Mouse (Mus musculus): ENCODE results near the gene Safb.

DNA sequence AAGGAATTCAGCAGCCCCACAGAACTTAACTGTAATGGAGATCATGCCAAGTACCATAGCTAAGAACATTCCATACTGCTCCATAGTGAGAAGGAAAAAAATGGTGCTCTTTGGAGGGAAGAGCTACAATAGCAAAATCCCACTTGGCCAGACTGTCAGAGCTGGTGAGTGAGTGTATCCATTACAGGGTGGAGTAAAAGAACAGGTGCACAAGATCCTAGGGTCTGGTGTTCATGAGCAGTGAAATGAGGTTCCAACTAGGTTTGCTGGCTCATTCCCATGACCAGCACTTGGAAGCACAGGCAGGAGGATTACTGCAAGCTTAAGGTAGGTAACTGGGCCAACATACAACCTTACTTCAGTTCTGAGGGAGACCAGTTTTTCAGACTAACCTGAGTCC lies 7.9 kb downstream of the Safb start:
- TF ChIP-seq CTCF (IDR thresholded peaks at IDR 0.05; ENCODE audit: low read depth, low read length) = no peak
- TF ChIP-seq GATA1 (IDR thresholded peaks at IDR 0.05; ENCODE audit: borderline replicate concordance, low read length) = no peak
- no peak for TF ChIP-seq TAL1 (conservative IDR thresholded peaks at IDR 0.05; ENCODE audit: low read depth, low read length)
- no peak for TF ChIP-seq POLR2AphosphoS5 (IDR thresholded peaks at IDR 0.05; ENCODE audit: insufficient replicate concordance, low read depth, low read length)
